In the genomic region with DNA sequence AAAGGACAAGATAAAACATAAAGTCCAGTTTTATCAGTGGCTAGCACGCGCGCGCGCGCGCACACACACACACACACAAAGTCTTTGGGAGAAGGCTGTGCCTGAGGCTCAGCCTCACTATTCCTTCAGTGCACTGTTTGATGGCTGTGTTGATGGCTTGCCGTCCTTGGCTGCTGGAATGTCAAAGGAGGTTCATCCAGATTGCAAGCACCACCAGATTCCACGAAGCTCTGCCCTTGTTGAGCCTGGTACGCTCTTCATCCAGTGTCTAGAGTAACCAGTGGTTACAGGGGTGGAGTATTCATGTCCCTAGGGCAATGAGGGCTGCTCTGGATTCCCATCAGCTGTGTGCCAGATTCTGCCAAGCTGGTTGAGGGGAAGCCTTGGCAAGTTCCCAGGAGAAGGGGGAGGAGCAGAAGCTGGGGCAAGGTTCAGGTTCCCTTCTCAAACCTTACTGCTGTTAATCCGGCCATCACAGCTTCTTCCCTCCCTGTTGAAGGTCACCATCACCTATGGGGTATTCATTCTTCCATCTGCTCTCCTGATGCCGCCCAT, we compare ENCODE assay signal across 8 mouse cellular contexts. TPM values are rescaled to one million over a fixed set of nuclear protein-coding genes. Genes with fewer than 3 reads are reported as not detected.
DNase-seq lines count a peak whose midpoint lies in the region; ATAC-seq and TF ChIP-seq lines count a peak whose summit lies in the region.

No protein-coding gene starts in this region.

- no peaks in the 10 kb centered on the region for H3K9me3 ChIP-seq in heart, embryonic 11.5 days (replicated peaks; ENCODE audit: control insufficient read depth, low read length)
- H3K9me3 ChIP-seq in forebrain, postnatal 0 days (ENCODE audit: low read length): no peaks in the 10 kb centered on the region
- H3K9me3 ChIP-seq in midbrain, embryonic 10.5 days (replicated peaks): no peaks in the 10 kb centered on the region

- peak overlapping the region; percentile 13 for H3K27ac ChIP-seq in heart, embryonic 11.5 days (ENCODE audit: low read depth, low read length)
- peak overlapping the region; percentile 72 for H3K27ac ChIP-seq in forebrain, postnatal 0 days (ENCODE audit: low read depth, low read length)
- 0 out of 2 replicates have a peak overlapping the region, but pooled peaks have one; percentile 46 for H3K27ac ChIP-seq in midbrain, embryonic 10.5 days (replicated peaks)

- no peak for DNase-seq in heart, adult 8-10 months (ENCODE audit: low spot score)
- DNase-seq in MN1 (ENCODE audit: low spot score): peak; percentile 96
- DNase-seq in forebrain, postnatal 0 days: peak; percentile 63
- DNase-seq in midbrain, embryonic 10.5 days (ENCODE audit: low spot score): no peak
- no peak for DNase-seq in testis, postnatal 10 days (ENCODE audit: low spot score)
- DNase-seq in spleen, adult 18-20 months: no peak
- no peak for DNase-seq in lung, postnatal 25 days (ENCODE audit: low spot score)

- no peak overlapping the region for H3K4me2 ChIP-seq in heart, embryonic 11.5 days
- H3K4me2 ChIP-seq in forebrain, postnatal 0 days (ENCODE audit: low read depth): no peak overlapping the region

- H3K4me3 ChIP-seq in heart, embryonic 11.5 days (ENCODE audit: low read depth, low read length): no peak overlapping the region
- H3K4me3 ChIP-seq in forebrain, postnatal 0 days (ENCODE audit: low read depth, low read length): no peak overlapping the region
- H3K4me3 ChIP-seq in midbrain, embryonic 10.5 days: no peak overlapping the region

- 75% methylated on average over 12 of the region's 12 CpGs for WGBS in heart, embryonic 11.5 days (ENCODE audit: insufficient replicate concordance)
- WGBS in forebrain, postnatal 0 days: 66% methylated on average over 12 of the region's 12 CpGs
- 91% methylated on average over 12 of the region's 12 CpGs for WGBS in midbrain, embryonic 10.5 days

- peaks cover 82% of the 10 kb centered on the region for H3K4me1 ChIP-seq in heart, embryonic 11.5 days (ENCODE audit: control insufficient read depth, insufficient read depth, low read length)
- H3K4me1 ChIP-seq in forebrain, postnatal 0 days (ENCODE audit: insufficient read depth): peaks cover 55% of the 10 kb centered on the region
- H3K4me1 ChIP-seq in midbrain, embryonic 10.5 days: peaks cover 82% of the 10 kb centered on the region

- peaks cover 20% of the 10 kb centered on the region for H3K36me3 ChIP-seq in heart, embryonic 11.5 days (ENCODE audit: control insufficient read depth, insufficient read depth, low read length)
- H3K36me3 ChIP-seq in forebrain, postnatal 0 days (ENCODE audit: insufficient read depth): peaks cover 20% of the 10 kb centered on the region
- peaks cover 41% of the 10 kb centered on the region for H3K36me3 ChIP-seq in midbrain, embryonic 10.5 days

- no peak for TF ChIP-seq CTCF in forebrain, postnatal 0 days (IDR thresholded peaks at IDR 0.05; ENCODE audit: low read depth)

- no peaks in the 10 kb centered on the region for H3K27me3 ChIP-seq in heart, embryonic 11.5 days (ENCODE audit: control insufficient read depth, insufficient read depth, low read length)
- no peaks in the 10 kb centered on the region for H3K27me3 ChIP-seq in forebrain, postnatal 0 days (ENCODE audit: insufficient read depth, low read length)
- peaks cover 8% of the 10 kb centered on the region for H3K27me3 ChIP-seq in midbrain, embryonic 10.5 days (ENCODE audit: low read depth, poor library complexity, severe bottlenecking)

- no peak overlapping the region for H3K9ac ChIP-seq in heart, embryonic 11.5 days (ENCODE audit: low read depth, low read length)
- H3K9ac ChIP-seq in forebrain, postnatal 0 days: no peak overlapping the region

- no peak for ATAC-seq in heart, embryonic 11.5 days (replicated peaks; ENCODE audit: insufficient number of reproducible peaks, low FRiP score, low TSS enrichment)
- ATAC-seq in forebrain, postnatal 0 days: no peak

RNA-seq across cellular contexts. Expression of gene Srebf1, which starts 40.2 kb away (rescaled TPM):
- 39.0 and 41.0 TPM in 2 replicates for polyA plus RNA-seq in heart, embryonic 11.5 days (2014; fragmentation: Nextera tagmentation; extraction: Ambion mirVana)
- total RNA-seq in heart, adult 8-10 months (2022): 10 to 100 TPM; 31.0 to 42.3 (median 36.5) TPM
- total RNA-seq in forebrain, postnatal 0 days (2014; rRNA removed): 56.2 and 70.7 TPM in 2 replicates
- polyA plus RNA-seq in forebrain, postnatal 0 days (2015; fragmentation: Nextera tagmentation; extraction: Ambion mirVana): 28.9 and 32.8 TPM in 2 replicates
- polyA plus RNA-seq in midbrain, embryonic 10.5 days (2016; fragmentation: Nextera tagmentation; extraction: Ambion mirVana): 47.0 and 51.0 TPM in 2 replicates

Comparison
In these comparisons a context has a peak if more than half of its experiments do, and no peak if none do; other contexts are left out.
1. H3K27ac ChIP-seq: peak in every context shown above with its lines; median percentile 72 in forebrain, postnatal 0 days; 46 in midbrain, embryonic 10.5 days; 13 in heart, embryonic 11.5 days.
2. DNase-seq: peak in MN1 (single experiment) and forebrain, postnatal 0 days (single experiment); none in heart, adult 8-10 months (single experiment), midbrain, embryonic 10.5 days (single experiment), testis, postnatal 10 days (single experiment), spleen, adult 18-20 months (0 of 2) and lung, postnatal 25 days (single experiment).